Mouse (Mus musculus): Measurements from ENCODE around the gene Tut7.

- TF ChIP-seq CTCF (conservative IDR thresholded peaks at IDR 0.05; ENCODE audit: low read length) = no peak
- TF ChIP-seq NANOG (IDR thresholded peaks at IDR 0.05; ENCODE audit: borderline replicate concordance, low read length) = no peak
Measured at GRCm38 (mm10) chr13:59867103-59867502, 44.2 kb upstream of the Tut7 start.
